Mouse (Mus musculus): Measurements from ENCODE around the gene Smarcc2. TPM values are rescaled to one million over a fixed set of nuclear protein-coding genes. Genes with fewer than 3 reads are reported as not detected.

Smarcc2 gene
- polyA plus RNA-seq, 1 experiment from 2014 or later = 22.6 TPM

DNA sequence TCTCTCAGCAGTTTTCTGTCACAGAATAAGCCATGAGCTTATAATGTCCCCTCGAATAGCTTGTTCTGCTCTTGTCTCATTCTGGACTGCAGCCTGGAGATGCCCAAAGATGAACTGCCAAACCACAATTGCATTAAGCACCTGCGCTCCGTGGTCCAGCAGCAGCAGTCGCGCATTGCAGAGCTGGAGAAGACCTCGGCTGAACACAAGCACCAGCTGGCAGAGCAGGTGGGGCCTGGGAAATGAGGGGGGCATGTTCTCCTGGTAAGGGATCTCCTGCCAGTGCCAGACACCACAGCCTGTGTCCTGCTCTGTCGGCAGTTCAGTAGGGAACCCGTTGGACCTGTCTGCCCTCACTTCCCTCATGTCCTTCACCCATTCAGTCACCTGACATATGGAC is 22.7 kb upstream of the Smarcc2 start:
- ATAC-seq (ENCODE audit: low read depth) = no peak
- WGBS (ENCODE audit: insufficient replicate concordance) = 83% methylated on average over 8 of the region's 8 CpGs
- Histone ChIP-seq H3K9ac (ENCODE audit: low read depth, low read length) (no peak overlapping the region), H3K4me2 (ENCODE audit: low read depth, low read length) (no peak overlapping the region), H3K4me3 (ENCODE audit: low read depth, low read length) (no peak overlapping the region), H3K36me3 (ENCODE audit: control insufficient read depth, insufficient read depth) (peaks cover 14% of the 10 kb centered on the region), H3K27ac (ENCODE audit: low read length) (no peak overlapping the region), H3K27me3 (ENCODE audit: control insufficient read depth, insufficient read depth, low read depth, low read length) (no peaks in the 10 kb centered on the region), H3K4me1 (ENCODE audit: control insufficient read depth, low read depth, low read length) (no peaks in the 10 kb centered on the region), H3K9me3 (replicated peaks; ENCODE audit: control insufficient read depth, low read length) (no peaks in the 10 kb centered on the region)

DNA sequence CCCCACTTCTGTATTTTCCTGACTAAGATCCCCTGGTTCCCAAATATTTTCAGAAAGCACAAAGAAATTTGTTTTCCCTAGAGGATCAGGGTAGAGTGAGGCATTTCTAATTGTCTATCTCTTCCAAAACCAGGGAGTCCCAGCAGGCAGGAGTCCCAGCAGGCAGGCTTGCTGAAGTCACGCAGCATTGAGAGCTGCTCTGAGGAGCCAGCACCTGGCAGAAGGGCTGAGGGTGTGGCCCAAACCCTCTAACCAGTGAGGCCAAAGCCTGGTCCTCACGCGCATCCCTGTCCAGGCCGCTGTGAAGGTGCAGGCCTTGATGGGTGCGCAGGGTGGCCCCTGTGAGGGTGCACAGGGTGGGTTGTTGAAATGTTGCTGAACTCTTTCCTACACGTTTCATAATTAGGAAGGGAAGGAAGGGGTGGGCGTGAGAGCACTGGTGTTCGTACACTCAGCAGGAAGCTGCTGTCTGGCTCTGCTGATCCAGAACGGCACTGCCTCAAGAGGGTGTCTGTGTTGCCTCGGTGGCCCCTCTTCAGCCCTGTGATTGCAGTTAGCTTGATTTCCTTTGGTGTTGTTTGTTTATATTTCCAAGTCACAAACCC is 20.3 kb upstream of the Smarcc2 start:
- Histone ChIP-seq H3K4me2 (ENCODE audit: low read depth, low read length) (no peak overlapping the region), H3K27me3 (ENCODE audit: control insufficient read depth, insufficient read depth, low read depth, low read length) (no peaks in the 10 kb centered on the region), H3K9me3 (replicated peaks; ENCODE audit: control insufficient read depth, low read length) (no peaks in the 10 kb centered on the region), H3K4me1 (ENCODE audit: control insufficient read depth, low read depth, low read length) (no peaks in the 10 kb centered on the region), H3K9ac (ENCODE audit: low read depth, low read length) (no peak overlapping the region), H3K36me3 (ENCODE audit: control insufficient read depth, insufficient read depth) (peaks cover 14% of the 10 kb centered on the region), H3K27ac (ENCODE audit: low read length) (no peak overlapping the region; the same call in 1 of the 2 replicates), H3K4me3 (ENCODE audit: low read depth, low read length) (no peak overlapping the region)
- WGBS (ENCODE audit: insufficient replicate concordance) = 55% methylated on average over 10 of the region's 10 CpGs
- ATAC-seq (ENCODE audit: low read depth) = peak; percentile 23

DNA sequence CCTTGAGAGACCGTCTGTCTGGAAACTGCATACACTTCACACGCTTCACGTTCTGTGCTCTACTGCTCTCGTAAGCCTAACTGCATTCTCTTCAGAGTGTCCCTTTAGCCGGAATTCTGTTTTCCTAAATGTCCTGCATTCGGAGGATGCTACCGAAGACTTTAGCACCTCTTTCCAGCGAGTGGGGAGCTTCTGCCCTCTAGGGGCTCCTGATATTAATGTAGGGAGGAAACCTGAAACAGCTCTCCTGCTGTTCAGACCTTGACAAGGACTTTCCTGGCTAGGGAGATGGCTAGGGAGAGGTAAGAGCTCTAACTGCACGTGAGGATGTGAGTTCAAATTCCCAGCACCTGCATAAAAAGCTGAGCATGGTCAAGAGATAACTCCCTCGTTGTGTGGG is 18.6 kb upstream of the Smarcc2 start:
- H3K9me3 ChIP-seq (replicated peaks; ENCODE audit: control insufficient read depth, low read length) = no peaks in the 10 kb centered on the region
- H3K9ac ChIP-seq (ENCODE audit: low read depth, low read length) = no peak overlapping the region
- no peak for ATAC-seq (ENCODE audit: low read depth)
- H3K27me3 ChIP-seq (ENCODE audit: control insufficient read depth, insufficient read depth, low read depth, low read length) = no peaks in the 10 kb centered on the region
- no peak overlapping the region for H3K4me3 ChIP-seq (ENCODE audit: low read depth, low read length)
- peaks cover 14% of the 10 kb centered on the region for H3K36me3 ChIP-seq (ENCODE audit: control insufficient read depth, insufficient read depth)
- H3K27ac ChIP-seq (ENCODE audit: low read length) = no peak overlapping the region
- no peak overlapping the region for H3K4me2 ChIP-seq (ENCODE audit: low read depth, low read length)
- 59% methylated on average over 10 of the region's 10 CpGs for WGBS (ENCODE audit: insufficient replicate concordance)
- no peaks in the 10 kb centered on the region for H3K4me1 ChIP-seq (ENCODE audit: control insufficient read depth, low read depth, low read length)

DNA sequence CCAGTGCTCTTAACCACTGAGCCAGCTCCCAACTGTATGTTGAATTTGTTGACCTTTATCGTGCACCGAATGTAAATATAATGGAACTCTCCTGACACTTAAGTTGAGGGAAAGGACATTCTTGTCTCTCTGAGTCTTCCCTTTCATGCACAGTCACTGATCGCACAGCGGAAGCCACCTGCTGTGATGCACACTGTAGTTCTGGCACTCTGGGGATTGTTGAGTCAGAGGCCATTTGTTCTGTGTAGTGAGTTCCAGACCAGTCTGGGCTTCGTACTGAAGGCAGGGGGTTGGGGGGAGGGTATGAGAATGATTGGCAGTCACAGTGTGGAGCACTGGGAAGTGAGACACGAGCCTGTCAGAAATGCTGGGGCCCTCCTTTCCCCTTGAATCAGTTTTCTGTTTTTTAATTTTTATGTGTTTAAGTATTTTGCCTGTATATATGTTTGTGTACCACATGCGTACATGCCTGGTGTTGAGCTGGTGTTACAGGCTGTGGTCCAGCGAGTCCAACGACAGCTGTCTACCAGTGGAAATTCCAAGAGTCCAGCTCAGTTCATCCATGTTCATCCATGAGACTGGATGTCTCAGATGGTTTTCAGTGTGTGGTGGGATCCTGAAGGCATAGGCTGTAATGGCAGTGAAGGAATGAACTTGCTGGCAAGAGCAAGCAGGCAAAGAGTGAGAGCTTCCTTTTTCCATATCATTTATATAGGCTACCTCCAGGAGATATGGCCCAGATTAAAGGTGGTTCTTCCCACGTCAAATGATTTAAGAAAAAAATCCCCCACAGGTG is 17.5 kb upstream of the Smarcc2 start:
- no peak for ATAC-seq (ENCODE audit: low read depth)
- 77% methylated on average over 10 of the region's 10 CpGs for WGBS (ENCODE audit: insufficient replicate concordance)
- Histone ChIP-seq H3K27me3 (ENCODE audit: control insufficient read depth, insufficient read depth, low read depth, low read length) (no peaks in the 10 kb centered on the region), H3K27ac (ENCODE audit: low read length) (no peak overlapping the region), H3K4me3 (ENCODE audit: low read depth, low read length) (no peak overlapping the region), H3K4me1 (ENCODE audit: control insufficient read depth, low read depth, low read length) (no peaks in the 10 kb centered on the region), H3K9me3 (replicated peaks; ENCODE audit: control insufficient read depth, low read length) (no peaks in the 10 kb centered on the region), H3K9ac (ENCODE audit: low read depth, low read length) (no peak overlapping the region), H3K4me2 (ENCODE audit: low read depth, low read length) (no peak overlapping the region), H3K36me3 (ENCODE audit: control insufficient read depth, insufficient read depth) (peaks cover 14% of the 10 kb centered on the region)

DNA sequence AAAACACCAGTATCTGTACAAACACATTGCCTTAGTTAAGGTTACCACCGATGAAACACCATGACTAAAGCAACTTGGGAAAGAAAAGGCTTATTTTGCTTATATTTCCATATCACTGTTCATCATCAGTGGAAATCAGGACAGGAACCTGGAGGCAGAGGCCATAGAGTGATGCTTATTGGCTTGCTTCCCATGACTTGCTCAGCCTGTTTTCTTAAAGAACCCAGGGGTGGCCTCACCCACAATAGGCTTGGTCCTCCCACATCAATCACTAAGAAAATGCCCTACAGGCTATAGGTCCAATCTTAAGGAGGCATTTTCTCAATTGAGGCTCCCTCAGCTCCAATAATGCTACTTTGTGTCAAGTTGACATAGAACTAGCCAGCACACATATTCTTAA is 16.3 kb upstream of the Smarcc2 start:
- no peak for ATAC-seq (ENCODE audit: low read depth)
- Histone ChIP-seq H3K4me3 (ENCODE audit: low read depth, low read length) (no peak overlapping the region), H3K9ac (ENCODE audit: low read depth, low read length) (no peak overlapping the region), H3K36me3 (ENCODE audit: control insufficient read depth, insufficient read depth) (peaks cover 7% of the 10 kb centered on the region), H3K27ac (ENCODE audit: low read length) (no peak overlapping the region), H3K4me1 (ENCODE audit: control insufficient read depth, low read depth, low read length) (no peaks in the 10 kb centered on the region), H3K4me2 (ENCODE audit: low read depth, low read length) (no peak overlapping the region), H3K9me3 (replicated peaks; ENCODE audit: control insufficient read depth, low read length) (no peaks in the 10 kb centered on the region), H3K27me3 (ENCODE audit: control insufficient read depth, insufficient read depth, low read depth, low read length) (no peaks in the 10 kb centered on the region)
- 54% methylated on average over 1 of the region's 1 CpGs for WGBS (ENCODE audit: insufficient replicate concordance)

DNA sequence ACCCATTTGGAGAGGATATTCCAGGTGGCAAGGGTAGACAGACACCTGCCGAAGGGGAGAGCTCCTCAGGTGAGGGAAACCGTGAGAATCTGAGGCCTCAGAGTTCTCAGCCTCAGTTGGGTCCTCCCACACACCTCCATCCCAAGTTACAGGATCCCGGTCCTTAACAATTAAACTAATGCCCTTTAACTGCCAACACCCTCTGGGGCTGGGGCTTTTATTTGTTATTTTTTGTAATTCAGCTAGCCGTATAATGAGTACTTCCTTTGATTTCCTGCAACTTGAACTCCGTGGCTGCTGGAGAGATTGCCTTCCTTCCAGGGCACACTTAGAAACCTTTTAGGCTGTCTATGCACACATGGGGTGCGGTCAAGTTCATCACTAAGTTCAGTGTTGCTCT is 14.7 kb upstream of the Smarcc2 start:
- Histone ChIP-seq H3K9ac (ENCODE audit: low read depth, low read length) (no peak overlapping the region), H3K36me3 (ENCODE audit: control insufficient read depth, insufficient read depth) (no peaks in the 10 kb centered on the region), H3K4me3 (ENCODE audit: low read depth, low read length) (no peak overlapping the region), H3K27ac (ENCODE audit: low read length) (no peak overlapping the region), H3K9me3 (replicated peaks; ENCODE audit: control insufficient read depth, low read length) (no peaks in the 10 kb centered on the region), H3K27me3 (ENCODE audit: control insufficient read depth, insufficient read depth, low read depth, low read length) (no peaks in the 10 kb centered on the region), H3K4me1 (ENCODE audit: control insufficient read depth, low read depth, low read length) (no peaks in the 10 kb centered on the region), H3K4me2 (ENCODE audit: low read depth, low read length) (no peak overlapping the region)
- no peak for ATAC-seq (ENCODE audit: low read depth)
- 61% methylated on average over 6 of the region's 6 CpGs for WGBS (ENCODE audit: insufficient replicate concordance)

DNA sequence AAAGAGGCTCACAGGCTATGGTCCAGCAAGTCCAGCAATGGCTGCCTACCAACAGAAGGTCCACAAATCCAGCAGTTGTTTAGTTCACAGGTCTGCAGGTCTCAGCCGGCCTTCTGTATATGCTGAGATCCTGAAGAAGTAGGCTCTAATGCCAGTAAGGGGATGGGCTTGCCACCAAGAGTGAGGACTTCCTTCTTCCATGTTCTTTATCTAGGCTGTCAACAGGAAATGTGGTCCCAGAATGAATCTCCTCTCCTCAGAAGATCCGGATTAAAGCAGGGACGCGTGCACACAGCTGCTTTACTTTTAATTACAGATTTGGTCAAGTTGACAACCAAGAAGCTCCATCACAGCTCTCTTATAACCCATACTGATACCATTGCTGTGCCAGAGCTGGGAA is 13.6 kb upstream of the Smarcc2 start:
- Histone ChIP-seq H3K27ac (ENCODE audit: low read length) (no peak overlapping the region), H3K9me3 (replicated peaks; ENCODE audit: control insufficient read depth, low read length) (no peaks in the 10 kb centered on the region), H3K9ac (ENCODE audit: low read depth, low read length) (no peak overlapping the region), H3K4me3 (ENCODE audit: low read depth, low read length) (no peak overlapping the region), H3K36me3 (ENCODE audit: control insufficient read depth, insufficient read depth) (no peaks in the 10 kb centered on the region), H3K4me2 (ENCODE audit: low read depth, low read length) (no peak overlapping the region), H3K4me1 (ENCODE audit: control insufficient read depth, low read depth, low read length) (no peaks in the 10 kb centered on the region), H3K27me3 (ENCODE audit: control insufficient read depth, insufficient read depth, low read depth, low read length) (no peaks in the 10 kb centered on the region)
- WGBS (ENCODE audit: insufficient replicate concordance) = 31% methylated on average over 4 of the region's 4 CpGs
- ATAC-seq (ENCODE audit: low read depth) = no peak

DNA sequence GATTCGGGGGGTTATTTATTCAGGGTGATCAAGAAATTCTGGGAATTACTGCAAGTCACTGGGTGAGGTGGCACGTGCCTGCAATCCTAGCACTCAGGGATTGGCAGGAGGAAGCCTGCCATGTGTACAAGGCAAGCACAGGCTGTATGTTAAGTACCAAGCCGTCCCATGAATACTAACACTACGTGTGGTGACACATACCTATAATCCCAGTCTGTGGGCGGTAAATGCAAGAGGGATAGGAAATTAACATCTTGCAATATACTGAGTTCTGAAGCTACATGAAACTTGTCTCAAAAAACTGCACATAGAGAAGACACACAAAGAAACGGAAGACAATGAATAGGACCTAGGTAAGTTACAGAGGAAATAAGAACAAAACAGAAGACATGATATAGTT is 8.0 kb upstream of the Smarcc2 start:
- Histone ChIP-seq H3K4me2 (ENCODE audit: low read depth, low read length) (no peak overlapping the region), H3K9me3 (replicated peaks; ENCODE audit: control insufficient read depth, low read length) (no peaks in the 10 kb centered on the region), H3K9ac (ENCODE audit: low read depth, low read length) (no peak overlapping the region), H3K27me3 (ENCODE audit: control insufficient read depth, insufficient read depth, low read depth, low read length) (no peaks in the 10 kb centered on the region), H3K4me1 (ENCODE audit: control insufficient read depth, low read depth, low read length) (peaks cover 4% of the 10 kb centered on the region; the same call in 1 of the 2 replicates), H3K4me3 (ENCODE audit: low read depth, low read length) (no peak overlapping the region), H3K36me3 (ENCODE audit: control insufficient read depth, insufficient read depth) (no peaks in the 10 kb centered on the region), H3K27ac (ENCODE audit: low read length) (no peak overlapping the region)
- 68% methylated on average over 6 of the region's 6 CpGs for WGBS (ENCODE audit: insufficient replicate concordance)
- ATAC-seq (ENCODE audit: low read depth) = no peak

DNA sequence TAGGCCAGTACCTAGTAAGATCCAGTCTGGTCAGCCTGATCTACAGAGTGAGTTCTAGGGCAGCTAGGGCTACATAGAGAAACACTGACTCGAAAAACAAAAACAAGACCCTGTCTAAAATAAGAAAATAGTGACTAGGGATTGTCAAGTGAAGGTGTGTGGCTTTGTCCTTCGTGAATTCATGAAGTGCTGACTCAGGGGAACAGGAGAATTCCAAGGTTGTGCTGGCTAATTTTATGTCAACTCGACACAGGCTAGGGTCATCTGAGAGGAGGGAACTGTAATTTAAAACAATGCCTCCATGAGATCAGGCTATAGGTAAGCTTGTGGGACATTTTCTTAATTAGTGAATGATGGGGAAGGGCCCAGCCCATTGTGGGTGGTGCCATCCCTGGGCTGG is 4.6 kb upstream of the Smarcc2 start:
- Histone ChIP-seq H3K4me3 (ENCODE audit: low read depth, low read length) (no peak overlapping the region), H3K27me3 (ENCODE audit: control insufficient read depth, insufficient read depth, low read depth, low read length) (no peaks in the 10 kb centered on the region), H3K4me2 (ENCODE audit: low read depth, low read length) (no peak overlapping the region), H3K9ac (ENCODE audit: low read depth, low read length) (no peak overlapping the region), H3K4me1 (ENCODE audit: control insufficient read depth, low read depth, low read length) (peaks cover 9% of the 10 kb centered on the region; the same call in 1 of the 2 replicates), H3K9me3 (replicated peaks; ENCODE audit: control insufficient read depth, low read length) (no peaks in the 10 kb centered on the region), H3K36me3 (ENCODE audit: control insufficient read depth, insufficient read depth) (no peaks in the 10 kb centered on the region), H3K27ac (ENCODE audit: low read length) (no peak overlapping the region)
- WGBS (ENCODE audit: insufficient replicate concordance) = 67% methylated on average over 3 of the region's 3 CpGs
- no peak for ATAC-seq (ENCODE audit: low read depth)
